ENCODE assay signal across 8 mouse cellular contexts in the genomic region with DNA sequence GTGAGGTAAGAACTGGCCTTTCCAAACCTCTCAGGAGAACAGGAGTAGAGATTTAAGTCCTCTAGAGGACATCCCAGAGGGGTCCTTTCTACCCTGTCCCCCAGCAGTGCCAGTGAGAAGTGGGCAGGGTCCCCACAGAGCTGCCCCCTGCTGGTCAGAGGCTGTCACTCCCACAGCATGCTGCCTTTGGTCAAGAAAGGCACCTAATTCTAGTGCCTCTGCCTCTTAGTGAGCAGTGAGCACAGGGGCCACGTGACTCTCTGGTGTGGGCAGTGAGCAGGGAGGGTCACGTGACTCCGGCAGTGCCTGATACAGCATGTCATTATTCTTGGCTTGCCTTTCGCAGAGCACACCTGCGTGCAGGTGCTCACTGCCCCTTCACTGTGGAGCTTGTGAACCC.
A peak's percentile ranks its signal among the peaks of the same experiment; 100 is the strongest.
DNase-seq lines count a peak whose midpoint lies in the region; ATAC-seq and TF ChIP-seq lines count a peak whose summit lies in the region.

No protein-coding gene starts in this region.

- no peaks in the 10 kb centered on the region for H3K4me1 ChIP-seq in kidney, embryonic 15.5 days
- H3K4me1 ChIP-seq in embryonic facial prominence, embryonic 14.5 days (ENCODE audit: control insufficient read depth, insufficient read depth, low read length), result no peaks in the 10 kb centered on the region
- H3K4me1 ChIP-seq in lung, embryonic 14.5 days (ENCODE audit: insufficient read depth), result no peaks in the 10 kb centered on the region

- H3K27me3 ChIP-seq in kidney, embryonic 15.5 days, result no peaks in the 10 kb centered on the region
- 0 out of 2 replicates have a peak, but pooled peaks cover 7% of the 10 kb centered on the region for H3K27me3 ChIP-seq in embryonic facial prominence, embryonic 14.5 days (replicated peaks; ENCODE audit: control insufficient read depth, insufficient read depth, low read length)
- no peaks in the 10 kb centered on the region for H3K27me3 ChIP-seq in lung, embryonic 14.5 days (ENCODE audit: insufficient read depth, low read length)

- DNase-seq in kidney, adult 11 months, result peak; percentile 69
- DNase-seq in WW6 (ENCODE audit: low read depth, low spot score), result peak; percentile 20
- DNase-seq in embryonic facial prominence, embryonic 14.5 days (ENCODE audit: low spot score), result peak; percentile 22
- peak; percentile 35 for DNase-seq in lung, embryonic 14.5 days
- peak; percentile 25 for DNase-seq in thymus, postnatal 0 days (ENCODE audit: low spot score)
- DNase-seq in cerebellum, adult 11-12 months, result no peak
- no peak for DNase-seq in ovary, postnatal 14 days (ENCODE audit: low spot score)

- ATAC-seq in kidney, embryonic 15.5 days (replicated peaks; ENCODE audit: low FRiP score), result no peak
- ATAC-seq in embryonic facial prominence, embryonic 14.5 days (ENCODE audit: low read depth), result no peak
- no peak for ATAC-seq in lung, embryonic 14.5 days (ENCODE audit: insufficient read depth)

- no peak overlapping the region for H3K9ac ChIP-seq in kidney, embryonic 15.5 days
- H3K9ac ChIP-seq in embryonic facial prominence, embryonic 14.5 days (ENCODE audit: low read depth, low read length), result no peak overlapping the region
- no peak overlapping the region for H3K9ac ChIP-seq in lung, embryonic 14.5 days

- H3K4me2 ChIP-seq in kidney, embryonic 15.5 days, result no peak overlapping the region
- no peak overlapping the region for H3K4me2 ChIP-seq in embryonic facial prominence, embryonic 14.5 days (ENCODE audit: low read depth, low read length)
- H3K4me2 ChIP-seq in lung, embryonic 14.5 days, result no peak overlapping the region

- 50% methylated on average over 5 of the region's 5 CpGs for WGBS in kidney, embryonic 15.5 days
- 47% methylated on average over 5 of the region's 5 CpGs for WGBS in embryonic facial prominence, embryonic 14.5 days
- 25% methylated on average over 5 of the region's 5 CpGs for WGBS in lung, embryonic 14.5 days

- H3K27ac ChIP-seq in kidney, embryonic 15.5 days, result no peak overlapping the region
- H3K27ac ChIP-seq in embryonic facial prominence, embryonic 14.5 days (replicated peaks; ENCODE audit: low read depth, low read length), result no peak overlapping the region
- no peak overlapping the region for H3K27ac ChIP-seq in lung, embryonic 14.5 days (ENCODE audit: low read depth)

- no peak overlapping the region for H3K4me3 ChIP-seq in kidney, embryonic 15.5 days (replicated peaks)
- H3K4me3 ChIP-seq in embryonic facial prominence, embryonic 14.5 days (ENCODE audit: low read depth, low read length), result no peak overlapping the region
- no peak overlapping the region for H3K4me3 ChIP-seq in lung, embryonic 14.5 days (ENCODE audit: low read depth, low read length)

- TF ChIP-seq CTCF in lung, embryonic 14.5 days (IDR thresholded peaks at IDR 0.05; ENCODE audit: low read depth), result peak; percentile 71

- no peaks in the 10 kb centered on the region for H3K36me3 ChIP-seq in kidney, embryonic 15.5 days
- H3K36me3 ChIP-seq in embryonic facial prominence, embryonic 14.5 days (ENCODE audit: control insufficient read depth, insufficient read depth, low read length), result no peaks in the 10 kb centered on the region
- H3K36me3 ChIP-seq in lung, embryonic 14.5 days (ENCODE audit: insufficient read depth), result no peaks in the 10 kb centered on the region

- no peaks in the 10 kb centered on the region for H3K9me3 ChIP-seq in kidney, embryonic 15.5 days (replicated peaks)
- H3K9me3 ChIP-seq in embryonic facial prominence, embryonic 14.5 days (ENCODE audit: control insufficient read depth, low read length), result no peaks in the 10 kb centered on the region
- H3K9me3 ChIP-seq in lung, embryonic 14.5 days (ENCODE audit: low read depth, low read length), result no peaks in the 10 kb centered on the region

Comparison
In these comparisons a context has a peak if more than half of its experiments do, and no peak if none do; other contexts are left out.
1. DNase-seq: peak in kidney, adult 11 months (single experiment), WW6 (single experiment), embryonic facial prominence, embryonic 14.5 days (single experiment), lung, embryonic 14.5 days (single experiment) and thymus, postnatal 0 days (single experiment); none in cerebellum, adult 11-12 months (single experiment) and ovary, postnatal 14 days (single experiment).